Mouse (Mus musculus): ENCODE data around the gene Fgf9. TPM values are rescaled to one million over a fixed set of nuclear protein-coding genes. Genes with fewer than 3 reads are reported as not detected.

Gene Fgf9
- polyA plus RNA-seq, 2 experiments: 0.10 to 0.25 TPM

DNA sequence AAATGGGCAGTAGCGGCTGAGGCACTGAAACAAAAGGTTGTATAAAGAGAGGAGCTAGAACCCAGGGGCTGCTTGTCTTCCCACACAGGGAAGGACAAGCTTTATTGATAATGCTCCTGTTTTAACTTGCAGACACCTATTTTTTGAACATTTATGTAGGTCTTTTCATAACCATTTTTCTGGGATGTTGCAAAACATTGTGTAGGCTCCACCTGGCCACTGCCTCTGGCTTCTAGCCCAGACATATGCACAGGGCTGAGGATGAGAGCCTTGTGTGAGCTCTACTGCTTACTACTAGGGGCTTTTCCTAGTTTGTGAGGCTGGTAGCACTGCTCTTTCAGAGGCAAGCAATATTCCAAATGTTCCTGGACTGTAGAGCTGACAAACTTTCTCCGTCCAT lies 43.8 kb downstream of the Fgf9 start:
- no peak for DNase-seq (ENCODE audit: low read depth in 3 of 3, low spot score in 3 of 3)
- no peak overlapping the region for H3K4me3 ChIP-seq (ENCODE audit: insufficient read depth in 1 of 2, low read depth in 2 of 2, low read length in 2 of 2)
- H3K9ac ChIP-seq (replicated peaks): no peak overlapping the region
- H3K27ac ChIP-seq: no peak overlapping the region
- no peaks in the 10 kb centered on the region for H3K27me3 ChIP-seq (ENCODE audit: control insufficient read depth, insufficient read depth, low read length)
- H3K4me2 ChIP-seq (ENCODE audit: low read depth): no peak overlapping the region
- no peak for ATAC-seq (ENCODE audit: insufficient read depth)
- TF ChIP-seq EP300 (IDR thresholded peaks at IDR 0.05; ENCODE audit: low read depth): no peak
- no peak for TF ChIP-seq CTCF (IDR thresholded peaks at IDR 0.05; ENCODE audit: low read depth)
- H3K9me3 ChIP-seq (ENCODE audit: control insufficient read depth, low read length): no peaks in the 10 kb centered on the region
- H3K4me1 ChIP-seq (replicated peaks; ENCODE audit: control insufficient read depth in 2 of 2, insufficient read depth in 2 of 2, low read length in 1 of 2): no peaks in the 10 kb centered on the region
- WGBS (ENCODE audit: insufficient replicate concordance): 54% methylated on average over 2 of the region's 2 CpGs
- no peaks in the 10 kb centered on the region for H3K36me3 ChIP-seq (replicated peaks; ENCODE audit: control insufficient read depth, insufficient read depth, low read depth)

DNA sequence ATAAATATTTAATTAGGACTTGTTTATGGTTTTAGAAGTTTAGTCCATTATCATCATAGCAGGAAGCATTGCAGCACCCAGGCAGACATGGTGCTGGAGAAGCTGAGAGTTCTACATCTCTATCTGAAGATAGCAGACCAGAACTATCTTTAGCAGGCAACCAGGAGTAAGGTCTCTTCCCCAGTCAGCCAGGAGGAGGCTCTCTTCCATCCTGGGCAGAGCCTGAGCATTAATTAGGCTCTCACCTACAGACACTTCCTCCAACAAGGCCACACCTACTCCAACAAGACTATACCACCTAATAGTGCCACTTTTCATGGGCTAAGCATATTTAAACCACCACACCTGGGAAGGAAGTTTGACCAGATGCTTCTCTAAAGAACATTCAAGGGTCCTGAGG lies 54.3 kb downstream of the Fgf9 start:
- DNase-seq (ENCODE audit: low read depth in 3 of 3, low spot score in 3 of 3) (no peak), ATAC-seq (ENCODE audit: insufficient read depth) (no peak)
- Histone ChIP-seq H3K4me1 (replicated peaks; ENCODE audit: control insufficient read depth in 2 of 2, insufficient read depth in 2 of 2, low read length in 1 of 2) (no peaks in the 10 kb centered on the region), H3K36me3 (replicated peaks; ENCODE audit: control insufficient read depth, insufficient read depth, low read depth) (no peaks in the 10 kb centered on the region), H3K27ac (no peak overlapping the region), H3K4me2 (ENCODE audit: low read depth) (no peak overlapping the region), H3K9me3 (ENCODE audit: control insufficient read depth, low read length) (no peaks in the 10 kb centered on the region), H3K9ac (replicated peaks) (no peak overlapping the region), H3K27me3 (ENCODE audit: control insufficient read depth, insufficient read depth, low read length) (no peaks in the 10 kb centered on the region), H3K4me3 (ENCODE audit: insufficient read depth in 1 of 2, low read depth in 2 of 2, low read length in 2 of 2) (no peak overlapping the region)
- TF ChIP-seq CTCF (IDR thresholded peaks at IDR 0.05; ENCODE audit: low read depth) (no peak), EP300 (IDR thresholded peaks at IDR 0.05; ENCODE audit: low read depth) (no peak)

DNA sequence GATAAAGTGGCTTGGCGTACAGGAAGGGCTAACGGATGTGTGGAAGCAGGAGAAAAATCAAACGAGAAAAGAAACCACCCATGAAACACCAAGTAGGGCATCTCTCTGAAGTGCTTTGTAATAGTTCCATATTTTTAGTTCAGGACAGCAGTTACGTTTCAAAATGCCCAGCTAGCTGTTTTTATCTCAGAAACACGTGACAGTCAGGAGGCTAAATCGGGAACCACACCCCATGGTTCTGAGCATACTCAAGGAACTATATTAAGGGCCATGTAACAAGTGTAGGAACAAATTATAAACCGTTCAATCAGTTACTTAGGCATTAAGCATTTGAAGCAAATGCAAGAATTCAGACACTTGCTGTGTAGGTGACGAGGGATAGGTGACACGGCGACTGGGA lies 56.2 kb downstream of the Fgf9 start:
- 67% methylated on average over 10 of the region's 10 CpGs for WGBS (ENCODE audit: insufficient replicate concordance)
- Histone ChIP-seq H3K36me3 (replicated peaks; ENCODE audit: control insufficient read depth, insufficient read depth, low read depth) (no peaks in the 10 kb centered on the region), H3K9ac (replicated peaks) (no peak overlapping the region), H3K27ac (no peak overlapping the region), H3K4me3 (ENCODE audit: insufficient read depth in 1 of 2, low read depth in 2 of 2, low read length in 2 of 2) (no peak overlapping the region), H3K4me2 (ENCODE audit: low read depth) (no peak overlapping the region), H3K27me3 (ENCODE audit: control insufficient read depth, insufficient read depth, low read length) (no peaks in the 10 kb centered on the region), H3K4me1 (replicated peaks; ENCODE audit: control insufficient read depth in 2 of 2, insufficient read depth in 2 of 2, low read length in 1 of 2) (no peaks in the 10 kb centered on the region), H3K9me3 (ENCODE audit: control insufficient read depth, low read length) (no peaks in the 10 kb centered on the region)
- no peak for TF ChIP-seq EP300 (IDR thresholded peaks at IDR 0.05; ENCODE audit: low read depth)
- no peak for TF ChIP-seq CTCF (IDR thresholded peaks at IDR 0.05; ENCODE audit: low read depth)
- ATAC-seq (ENCODE audit: insufficient read depth) (no peak), DNase-seq (ENCODE audit: low read depth in 3 of 3, low spot score in 3 of 3) (no peak)

DNA sequence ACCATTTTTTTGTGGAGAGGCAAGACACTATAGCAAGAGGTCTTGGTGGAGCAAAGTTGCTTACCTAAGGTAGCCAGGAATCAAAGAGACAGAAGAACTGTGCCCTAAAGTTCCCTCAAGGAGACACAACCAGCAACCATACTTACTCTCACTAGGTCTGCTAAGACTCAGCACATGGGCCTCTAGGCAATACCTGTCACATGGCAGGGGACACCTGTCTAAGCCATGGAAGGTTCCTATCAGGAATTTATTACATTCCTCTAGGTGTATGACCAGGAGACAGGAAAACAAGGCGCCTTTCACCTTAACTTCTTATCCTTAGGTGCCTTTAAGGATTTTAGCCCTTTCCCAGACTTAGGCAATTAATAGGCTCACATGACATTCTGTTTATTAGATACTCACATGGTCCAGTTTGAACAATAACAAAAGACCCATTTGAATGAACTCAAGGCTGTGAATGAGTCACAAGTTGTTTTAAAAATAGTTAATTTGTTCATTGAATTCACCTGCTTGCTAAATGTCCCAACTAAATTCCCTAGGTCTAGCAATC lies 69.2 kb downstream of the Fgf9 start:
- Histone ChIP-seq H3K4me3 (ENCODE audit: insufficient read depth in 1 of 2, low read depth in 2 of 2, low read length in 2 of 2) (no peak overlapping the region), H3K4me2 (ENCODE audit: low read depth) (no peak overlapping the region), H3K27ac (no peak overlapping the region), H3K9ac (replicated peaks) (no peak overlapping the region), H3K9me3 (ENCODE audit: control insufficient read depth, low read length) (no peaks in the 10 kb centered on the region), H3K4me1 (replicated peaks; ENCODE audit: control insufficient read depth in 2 of 2, insufficient read depth in 2 of 2, low read length in 1 of 2) (no peaks in the 10 kb centered on the region), H3K27me3 (ENCODE audit: control insufficient read depth, insufficient read depth, low read length) (no peaks in the 10 kb centered on the region), H3K36me3 (replicated peaks; ENCODE audit: control insufficient read depth, insufficient read depth, low read depth) (no peaks in the 10 kb centered on the region)
- DNase-seq (ENCODE audit: low read depth in 3 of 3, low spot score in 3 of 3): no peak
- TF ChIP-seq EP300 (IDR thresholded peaks at IDR 0.05; ENCODE audit: low read depth) (no peak), CTCF (IDR thresholded peaks at IDR 0.05; ENCODE audit: low read depth) (no peak)
- 52% methylated on average over 1 of the region's 1 CpGs for WGBS (ENCODE audit: insufficient replicate concordance)
- no peak for ATAC-seq (ENCODE audit: insufficient read depth)

DNA sequence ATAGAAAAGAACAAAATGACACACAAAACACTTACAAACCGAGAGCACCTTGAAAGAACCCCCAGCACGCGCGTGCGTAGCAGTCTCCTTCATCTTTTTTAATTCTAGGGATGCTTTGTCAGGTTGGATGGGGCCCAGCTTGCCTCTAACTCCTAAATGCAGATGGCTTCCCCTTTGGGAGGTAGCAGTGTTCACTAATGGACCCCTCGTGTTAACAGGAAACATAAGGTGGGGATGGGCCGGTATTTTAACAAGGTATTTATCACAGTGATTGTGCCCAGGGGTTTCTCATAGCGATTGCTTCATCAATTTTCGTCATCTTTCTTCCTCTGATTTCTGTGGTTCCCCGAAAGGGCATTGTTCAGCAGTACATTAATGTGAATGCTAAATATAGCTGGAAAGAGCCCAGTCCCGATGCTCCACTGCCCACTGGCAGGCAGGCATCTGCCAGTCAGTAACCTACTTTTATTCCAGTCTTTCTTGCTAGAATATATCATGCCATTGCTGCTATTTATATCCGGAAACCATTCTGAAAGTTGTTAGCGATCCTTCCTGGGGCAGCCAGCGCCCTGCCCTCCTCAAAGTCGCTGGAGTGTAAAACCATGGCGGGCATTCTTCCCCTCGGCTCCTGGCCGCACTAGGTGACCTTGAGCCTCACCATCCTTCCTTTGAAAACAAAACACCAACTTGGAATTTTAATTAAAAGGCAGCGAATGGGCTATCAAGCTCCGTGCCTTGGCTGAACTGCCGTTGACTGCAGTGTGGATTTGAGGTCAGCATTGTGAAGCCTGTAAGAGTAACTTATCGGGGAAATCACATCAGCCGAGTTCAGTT lies 79.5 kb downstream of the Fgf9 start:
- no peak overlapping the region for H3K4me2 ChIP-seq (ENCODE audit: low read depth)
- TF ChIP-seq CTCF (IDR thresholded peaks at IDR 0.05; ENCODE audit: low read depth): no peak
- TF ChIP-seq EP300 (IDR thresholded peaks at IDR 0.05; ENCODE audit: low read depth): no peak
- 65% methylated on average over 23 of the region's 23 CpGs for WGBS (ENCODE audit: insufficient replicate concordance)
- ATAC-seq (ENCODE audit: insufficient read depth): no peak
- H3K36me3 ChIP-seq (replicated peaks; ENCODE audit: control insufficient read depth, insufficient read depth, low read depth): no peaks in the 10 kb centered on the region
- no peak overlapping the region for H3K9ac ChIP-seq (replicated peaks)
- H3K4me3 ChIP-seq (ENCODE audit: insufficient read depth in 1 of 2, low read depth in 2 of 2, low read length in 2 of 2): no peak overlapping the region
- no peaks in the 10 kb centered on the region for H3K27me3 ChIP-seq (ENCODE audit: control insufficient read depth, insufficient read depth, low read length)
- H3K9me3 ChIP-seq (ENCODE audit: control insufficient read depth, low read length): no peaks in the 10 kb centered on the region
- H3K4me1 ChIP-seq (replicated peaks; ENCODE audit: control insufficient read depth in 2 of 2, insufficient read depth in 2 of 2, low read length in 1 of 2): no peaks in the 10 kb centered on the region
- no peak overlapping the region for H3K27ac ChIP-seq
- DNase-seq (ENCODE audit: low read depth in 3 of 3, low spot score in 3 of 3): no peak

Measured in liver, embryonic 14.5 days (tissue).